ENCODE assay signal across 8 mouse cellular contexts in genomic region chr6:18848051-18848701, GRCm38 (mm10). TPM values are rescaled to one million over a fixed set of nuclear protein-coding genes. Genes with fewer than 3 reads are reported as not detected.
DNase-seq lines count a peak whose midpoint lies in the region; ATAC-seq and TF ChIP-seq lines count a peak whose summit lies in the region.

TSS of gene Lsm8 (plus strand) at chr6:18848579.

- peak; percentile 95 for DNase-seq in 416B (ENCODE audit: low read depth)
- peak; percentile 97 for DNase-seq in heart, adult 8-10 months (ENCODE audit: low spot score)
- peak; percentile 98 for DNase-seq in kidney, adult 9 months
- DNase-seq in limb, embryonic 14.5 days (ENCODE audit: low spot score), result peak; percentile 97
- DNase-seq in midbrain, postnatal 0 days (ENCODE audit: low spot score), result peak; percentile 98
- DNase-seq in spleen, postnatal 14 days (ENCODE audit: low spot score in 2 of 2), result peak; percentile 92 to 95

- ATAC-seq in embryonic facial prominence, embryonic 15.5 days (ENCODE audit: insufficient number of reproducible peaks, low FRiP score, low TSS enrichment, low read depth), result peak; percentile 100
- ATAC-seq in limb, embryonic 14.5 days (ENCODE audit: low FRiP score, low read depth), result peak; percentile 100
- peak; percentile 100 for ATAC-seq in midbrain, postnatal 0 days (ENCODE audit: low FRiP score)

- H3K27me3 ChIP-seq in embryonic facial prominence, embryonic 15.5 days, result no peaks in the 10 kb centered on the region
- no peaks in the 10 kb centered on the region for H3K27me3 ChIP-seq in limb, embryonic 14.5 days (ENCODE audit: control insufficient read depth, insufficient read depth, low read length)
- no peaks in the 10 kb centered on the region for H3K27me3 ChIP-seq in midbrain, postnatal 0 days (ENCODE audit: insufficient read depth, low read length)

- no peak for TF ChIP-seq CTCF in bone marrow, adult 2 months (IDR thresholded peaks at IDR 0.05; ENCODE audit: control insufficient read depth, insufficient read depth, low read length)
- TF ChIP-seq CTCF in midbrain, postnatal 0 days (IDR thresholded peaks at IDR 0.05), result peak; percentile 31

- H3K9ac ChIP-seq in embryonic facial prominence, embryonic 15.5 days, result peak within 1 kb of the TSS; percentile 97
- peak within 1 kb of the TSS; percentile 94 for H3K9ac ChIP-seq in limb, embryonic 14.5 days (ENCODE audit: low read depth, low read length, severe bottlenecking)
- H3K9ac ChIP-seq in midbrain, postnatal 0 days (replicated peaks; ENCODE audit: low read length, poor library complexity, severe bottlenecking), result peak within 1 kb of the TSS; percentile 89

- peak within 1 kb of the TSS; percentile 75 for H3K4me3 ChIP-seq in bone marrow, adult 2 months (replicated peaks; ENCODE audit: control insufficient read depth, low read depth, low read length)
- H3K4me3 ChIP-seq in embryonic facial prominence, embryonic 15.5 days (replicated peaks), result peak within 1 kb of the TSS; percentile 86
- H3K4me3 ChIP-seq in limb, embryonic 14.5 days (replicated peaks; ENCODE audit: low read length), result peak within 1 kb of the TSS; percentile 70
- peak within 1 kb of the TSS; percentile 66 for H3K4me3 ChIP-seq in midbrain, postnatal 0 days (ENCODE audit: low read depth, low read length)

- no peaks in the 10 kb centered on the region for H3K4me1 ChIP-seq in bone marrow, adult 2 months (ENCODE audit: control insufficient read depth, insufficient read depth, low read length)
- peaks cover 10% of the 10 kb centered on the region for H3K4me1 ChIP-seq in embryonic facial prominence, embryonic 15.5 days
- peaks cover 10% of the 10 kb centered on the region; the same call in 1 of the 2 replicates for H3K4me1 ChIP-seq in limb, embryonic 14.5 days (ENCODE audit: control insufficient read depth, insufficient read depth, low read length)
- H3K4me1 ChIP-seq in midbrain, postnatal 0 days (ENCODE audit: insufficient read depth, low read length), result peaks cover 8% of the 10 kb centered on the region

- WGBS in bone marrow, adult 2 months, result 1% methylated on average over 37 of the region's 37 CpGs
- WGBS in embryonic facial prominence, embryonic 15.5 days, result under 1% methylated on average over 37 of the region's 37 CpGs
- WGBS in limb, embryonic 14.5 days, result 1% methylated on average over 37 of the region's 37 CpGs
- WGBS in midbrain, postnatal 0 days, result 2% methylated on average over 37 of the region's 37 CpGs

- peak within 1 kb of the TSS; percentile 47 for H3K4me2 ChIP-seq in embryonic facial prominence, embryonic 15.5 days (replicated peaks)
- H3K4me2 ChIP-seq in limb, embryonic 14.5 days (replicated peaks; ENCODE audit: low read depth, low read length, severe bottlenecking), result peak within 1 kb of the TSS; percentile 61
- H3K4me2 ChIP-seq in midbrain, postnatal 0 days (ENCODE audit: low read depth, low read length, poor library complexity, severe bottlenecking), result peak within 1 kb of the TSS; percentile 52

- no peaks in the 10 kb centered on the region for H3K9me3 ChIP-seq in embryonic facial prominence, embryonic 15.5 days (replicated peaks)
- no peaks in the 10 kb centered on the region for H3K9me3 ChIP-seq in limb, embryonic 14.5 days (ENCODE audit: control insufficient read depth, low read length)
- no peaks in the 10 kb centered on the region for H3K9me3 ChIP-seq in midbrain, postnatal 0 days (ENCODE audit: low read length)

- H3K27ac ChIP-seq in bone marrow, adult 2 months (ENCODE audit: control insufficient read depth, insufficient read depth, low read depth, low read length, poor library complexity), result peak within 1 kb of the TSS; percentile 29
- H3K27ac ChIP-seq in embryonic facial prominence, embryonic 15.5 days (replicated peaks), result peak within 1 kb of the TSS; percentile 89
- peak within 1 kb of the TSS; percentile 87 for H3K27ac ChIP-seq in limb, embryonic 14.5 days (replicated peaks; ENCODE audit: low read depth, low read length)
- peak within 1 kb of the TSS; percentile 90 for H3K27ac ChIP-seq in midbrain, postnatal 0 days (ENCODE audit: low read depth, low read length)

- TF ChIP-seq POLR2A in bone marrow, adult 2 months (IDR thresholded peaks at IDR 0.05; ENCODE audit: borderline replicate concordance, control insufficient read depth, low read depth, low read length), result peak; percentile 80; the same call in 1 of the 2 replicates
- peak; percentile 77 for TF ChIP-seq POLR2A in limb, embryonic 14.5 days (IDR thresholded peaks at IDR 0.05; ENCODE audit: borderline replicate concordance, extremely low read depth, insufficient read depth, insufficient read length)

- H3K36me3 ChIP-seq in embryonic facial prominence, embryonic 15.5 days, result peaks cover 16% of the 10 kb centered on the region
- H3K36me3 ChIP-seq in limb, embryonic 14.5 days (ENCODE audit: control insufficient read depth, insufficient read depth, low read length), result peaks cover 23% of the 10 kb centered on the region
- no peaks in the 10 kb centered on the region for H3K36me3 ChIP-seq in midbrain, postnatal 0 days (ENCODE audit: insufficient read depth, low read length)

RNA-seq across cellular contexts. Expression of gene Lsm8, which starts in this region (rescaled TPM):
- 24.3 and 34.4 TPM in 2 replicates for polyA plus RNA-seq in bone marrow, adult 2 months (2011; ENCODE audit: insufficient read depth, insufficient read length, low replicate concordance, missing spikeins)
- 142 and 154 TPM in 2 replicates for polyA plus RNA-seq in embryonic facial prominence, embryonic 15.5 days (2015; fragmentation: Nextera tagmentation; extraction: Ambion mirVana)
- 10 to 100 TPM; 17.0 to 24.0 (median 17.3) TPM for total RNA-seq in heart, adult 8-10 months (2022)
- 103 and 109 TPM in 2 replicates for polyA plus RNA-seq in limb, embryonic 14.5 days (2012; rRNA removed)
- 144 and 152 TPM in 2 replicates for polyA plus RNA-seq in limb, embryonic 14.5 days (2014; fragmentation: Nextera tagmentation; extraction: Ambion mirVana)
- total RNA-seq in midbrain, postnatal 0 days (2014; rRNA removed), result 42.8 and 51.4 TPM in 2 replicates
- polyA plus RNA-seq in midbrain, postnatal 0 days (2015; fragmentation: Nextera tagmentation; extraction: Ambion mirVana), result 71.1 and 71.7 TPM in 2 replicates

Comparison
In these comparisons a context has a peak if more than half of its experiments do, and no peak if none do; other contexts are left out.
1. Peak in every context shown above with its lines: DNase-seq, ATAC-seq, H3K4me3 ChIP-seq and H3K27ac ChIP-seq.
2. H3K27ac ChIP-seq: peak in every context shown above with its lines; median percentile 90 in midbrain, postnatal 0 days; 89 in embryonic facial prominence, embryonic 15.5 days; 87 in limb, embryonic 14.5 days; 29 in bone marrow, adult 2 months.